24 mouse cellular contexts compared by ENCODE assay signal in the genomic region with DNA sequence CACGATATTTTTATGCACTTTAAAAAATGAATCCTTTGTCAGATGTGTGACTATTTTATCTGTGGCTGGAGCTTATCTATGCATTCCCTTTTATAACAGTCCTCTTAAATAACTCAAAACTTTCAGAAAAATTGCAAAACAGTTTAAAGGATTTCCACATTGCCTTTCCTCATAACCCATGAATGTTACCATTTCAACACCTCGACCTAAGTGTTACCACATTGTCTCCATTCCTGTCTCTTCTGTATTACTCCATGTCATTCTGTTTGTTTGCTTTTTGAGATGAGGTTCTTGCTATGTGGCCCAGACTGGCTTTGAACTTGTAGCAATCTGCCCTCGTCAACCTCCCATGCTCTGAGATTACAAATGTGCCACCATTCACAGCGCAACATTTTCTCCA. TPM values are rescaled to one million over a fixed set of nuclear protein-coding genes. Genes with fewer than 3 reads are reported as not detected.
"Had no signal": no experiment of that assay in that cellular context is flagged by ENCODE, and none has a peak within 500 bp of the region (broad histone marks: within the 10 kb centered on the region; RNA-seq: fewer than 3 reads in every experiment).

No protein-coding gene starts in this region.

- ATAC-seq: midbrain, embryonic 13.5 days; midbrain, embryonic 15.5 days had no signal

- H3K27ac ChIP-seq: liver, embryonic 14.5 days; lung, embryonic 15.5 days; macrophage; midbrain, embryonic 13.5 days; midbrain, embryonic 15.5 days; neural tube, embryonic 13.5 days; neural tube, embryonic 15.5 days had no signal

- H3K9ac ChIP-seq: liver, embryonic 14.5 days; lung, embryonic 15.5 days; midbrain, embryonic 13.5 days; midbrain, embryonic 15.5 days; neural tube, embryonic 13.5 days; neural tube, embryonic 15.5 days had no signal

- H3K4me1 ChIP-seq: lung, embryonic 15.5 days; megakaryocyte, embryonic 14.5 days; midbrain, embryonic 13.5 days; midbrain, embryonic 15.5 days; neural tube, embryonic 13.5 days; neural tube, embryonic 15.5 days had no signal

- H3K9me3 ChIP-seq: lung, embryonic 15.5 days; megakaryocyte, embryonic 14.5 days; midbrain, embryonic 13.5 days; midbrain, embryonic 15.5 days; neural tube, embryonic 13.5 days; neural tube, embryonic 15.5 days had no signal

- DNase-seq: lung, adult 2 months; lung, postnatal 10 days; lung, postnatal 36 days; retina, postnatal 1 day; right cerebral cortex, adult 18-20 months; right cerebral cortex, postnatal 25 days; right cerebral cortex, postnatal 4 days; spleen, adult 18-20 months; thymus, adult 2 months; thymus, postnatal 25 days; thymus, postnatal 4 days had no signal

- H3K36me3 ChIP-seq: lung, embryonic 15.5 days; midbrain, embryonic 13.5 days; midbrain, embryonic 15.5 days; neural tube, embryonic 13.5 days; neural tube, embryonic 15.5 days had no signal

- H3K4me2 ChIP-seq: lung, embryonic 15.5 days; midbrain, embryonic 11.5 days; midbrain, embryonic 13.5 days; midbrain, embryonic 15.5 days; neural tube, embryonic 13.5 days; neural tube, embryonic 15.5 days had no signal

- H3K27me3 ChIP-seq: lung, embryonic 15.5 days; megakaryocyte, embryonic 14.5 days; midbrain, embryonic 13.5 days; midbrain, embryonic 15.5 days; neural tube, embryonic 13.5 days; neural tube, embryonic 15.5 days had no signal

- H3K4me3 ChIP-seq: lung, embryonic 15.5 days; megakaryocyte, embryonic 14.5 days; midbrain, embryonic 13.5 days; midbrain, embryonic 15.5 days; myocyte; neural tube, embryonic 13.5 days; neural tube, embryonic 15.5 days had no signal

RNA-seq across cellular contexts. Expression of a gene that starts 12.8 kb away (rescaled TPM):
- polyA plus RNA-seq: liver, embryonic 14.5 days; liver, embryonic 16.5 days; lung, embryonic 15.5 days; macrophage; midbrain, embryonic 11.5 days; myocyte; neural tube, embryonic 11.5 days; neural tube, embryonic 13.5 days; urinary bladder, adult 2 months had no signal
